Mouse (Mus musculus) hematopoietic stem cell, adult 5-6 weeks (primary cell): Measurements from ENCODE around the gene Acnat2. TPM values are rescaled to one million over a fixed set of nuclear protein-coding genes. Genes with fewer than 3 reads are reported as not detected.
"Not testable (repeated sequence)": the region's sequence is repeated elsewhere in the genome, so short reads cannot be mapped to it uniquely, and the experiment has no call there.

Experiments
- ATAC-seq, 2 experiments: fragments of 125-278 bp in 1 of 2; replicated peaks in 1 of 2; 2 replicates each; pipeline ENCODE4 v1.8.0; 2016 to 2017; ENCODE audit warnings: inconsistent platforms in 2 of 2, mild to moderate bottlenecking in 2 of 2, moderate number of reproducible peaks in 2 of 2, low read depth in 1 of 2, moderate TSS enrichment in 1 of 2; ENCODE audit not compliant: low FRiP score in 2 of 2, poor library complexity in 2 of 2, severe bottlenecking in 2 of 2, insufficient read depth in 1 of 2, low TSS enrichment in 1 of 2
- total RNA-seq: library from RNA; stranded (forward); fragments of 172-1452, 232-1000 nt; gene quantifications from 2 replicates; pipeline ENCODE4 v1.2.3, GENCODE M21; 2017

Acnat2 gene
- total RNA-seq: not detected in 2 replicates

- ATAC-seq: not testable (repeated sequence)
Observed at GRCm38 (mm10) chr4:49407957-49408356, at the start of gene Acnat2. Acnat2 (minus strand) TSS chr4:49408151.

GRCm38 (mm10) chr4:49456171-49456570, 48.2 kb upstream of the Acnat2 start:
- no peak for ATAC-seq

- no peak for ATAC-seq
Observed at GRCm38 (mm10) chr4:49451848-49452551, 44.0 kb upstream of the Acnat2 start.

- not testable (repeated sequence) for ATAC-seq
Observed at GRCm38 (mm10) chr4:49451133-49451847, 43.3 kb upstream of the Acnat2 start.

GRCm38 (mm10) chr4:49436968-49437367, 29.0 kb upstream of the Acnat2 start:
- not testable (repeated sequence) for ATAC-seq

- not testable (repeated sequence) for ATAC-seq
Observed at GRCm38 (mm10) chr4:49410151-49410550, 2.2 kb upstream of the Acnat2 start.

GRCm38 (mm10) chr4:49386873-49387272, 21.1 kb downstream of the Acnat2 start:
- no peak for ATAC-seq

GRCm38 (mm10) chr4:49383576-49384318, 24.2 kb downstream of the Acnat2 start:
- not testable (repeated sequence) for ATAC-seq

GRCm38 (mm10) chr4:49368046-49368445, 39.9 kb downstream of the Acnat2 start:
- ATAC-seq: not testable (repeated sequence)

- no peak for ATAC-seq
Observed at GRCm38 (mm10) chr4:49357097-49357496, 50.9 kb downstream of the Acnat2 start.

GRCm38 (mm10) chr4:49350470-49350869, 57.5 kb downstream of the Acnat2 start:
- no peak for ATAC-seq

- ATAC-seq: no peak
Observed at GRCm38 (mm10) chr4:49348677-49349076, 59.3 kb downstream of the Acnat2 start.

- not testable (repeated sequence) for ATAC-seq
Observed at GRCm38 (mm10) chr4:49348001-49348400, 60.0 kb downstream of the Acnat2 start.

GRCm38 (mm10) chr4:49340091-49340490, 67.9 kb downstream of the Acnat2 start:
- ATAC-seq: not testable (repeated sequence)

- ATAC-seq: not testable (repeated sequence)
Observed at GRCm38 (mm10) chr4:49337949-49338348, 70.0 kb downstream of the Acnat2 start.
